Mouse (Mus musculus) spleen, postnatal 10 days (tissue): ENCODE results near the gene Itprip.
"Not testable (repeated sequence)": the region's sequence is repeated elsewhere in the genome, so short reads cannot be mapped to it uniquely, and the experiment has no call there.

ENCODE experiments used
- DNase-seq, 2 experiments: peaks; one replicate each; pipeline ENCODE4 v3.0.0; 2021 to 2022; ENCODE audit warnings: low spot score in 2 of 2

Itprip gene

DNA sequence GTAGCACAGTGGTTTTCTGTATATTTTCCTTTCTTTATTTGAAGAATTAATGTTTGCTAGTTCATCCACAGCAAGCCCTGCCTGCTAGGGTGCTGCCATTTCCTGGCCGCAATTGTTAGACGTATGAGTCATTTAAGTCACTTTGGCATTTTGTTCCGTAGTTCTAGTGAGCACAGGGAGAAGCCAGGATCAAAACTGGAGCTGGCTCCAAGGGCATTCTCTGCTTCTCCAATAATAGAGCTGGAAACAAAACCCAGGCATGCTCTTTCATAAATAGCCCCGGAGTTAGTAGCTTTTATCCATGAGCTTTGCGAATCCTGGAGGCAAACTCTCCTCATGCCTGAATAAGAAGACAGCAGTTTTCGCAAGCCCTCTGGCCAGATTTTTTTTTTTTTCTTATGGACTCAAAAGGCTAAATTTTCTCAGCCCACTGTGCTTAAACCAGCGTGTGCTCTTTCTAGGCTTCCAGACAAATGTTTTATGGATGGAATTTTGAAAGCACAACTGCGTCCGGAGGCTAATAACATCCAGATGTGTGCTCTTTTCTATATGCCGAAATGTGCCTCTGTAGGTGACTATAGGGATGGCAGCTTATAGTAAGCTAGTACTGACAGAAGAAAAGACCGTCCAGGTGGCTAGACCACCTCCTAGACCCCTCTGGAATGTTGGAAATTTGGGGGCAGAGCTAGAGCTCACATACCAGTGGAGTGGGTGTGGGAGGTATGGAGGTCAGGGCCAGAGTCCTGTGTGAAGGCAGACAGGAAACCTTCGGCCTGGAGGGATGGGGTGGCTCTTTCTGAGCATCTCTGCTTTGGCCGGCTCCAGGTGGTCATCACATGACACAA lies 64.9 kb downstream of the Itprip start:
- no peak for DNase-seq

DNA sequence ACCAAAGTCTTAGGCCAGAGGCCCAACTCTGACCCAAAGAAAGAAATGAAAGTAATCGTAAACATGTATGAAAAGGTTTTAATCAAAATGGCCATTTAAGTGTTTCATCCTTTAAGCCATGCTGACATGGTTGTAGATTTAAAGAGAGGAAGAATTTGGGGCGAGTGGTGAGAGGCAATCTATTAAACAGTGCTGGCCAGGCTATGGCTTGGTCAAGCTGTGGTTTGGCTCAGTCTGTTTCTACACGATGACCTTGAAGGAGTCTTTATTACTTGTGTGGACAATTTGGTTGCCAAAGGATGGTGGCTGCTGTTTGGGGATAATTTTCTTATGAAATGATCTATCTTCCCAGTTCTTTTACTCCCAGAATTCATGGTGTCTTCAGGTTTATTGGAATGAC lies 66.0 kb downstream of the Itprip start:
- no peak for DNase-seq

DNA sequence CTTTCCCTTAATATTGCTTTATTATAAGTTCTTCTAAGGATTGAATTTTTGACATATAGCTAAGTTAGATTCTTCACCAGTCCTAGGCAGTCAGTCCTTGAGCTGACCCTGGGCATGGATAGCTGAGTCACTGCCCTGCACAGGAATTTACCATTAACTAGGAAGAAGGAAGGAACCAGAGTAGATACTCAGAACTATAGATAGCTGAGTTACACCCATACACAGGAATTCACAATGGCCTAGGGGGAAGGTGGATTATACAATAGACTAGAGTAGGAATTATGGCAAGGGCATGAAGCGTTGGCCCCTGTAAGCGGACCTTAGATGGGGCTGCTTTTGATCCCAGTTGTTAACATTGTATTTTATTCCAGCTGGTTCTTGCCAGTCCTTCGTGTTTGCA lies 67.0 kb downstream of the Itprip start:
- not testable (repeated sequence) for DNase-seq

DNA sequence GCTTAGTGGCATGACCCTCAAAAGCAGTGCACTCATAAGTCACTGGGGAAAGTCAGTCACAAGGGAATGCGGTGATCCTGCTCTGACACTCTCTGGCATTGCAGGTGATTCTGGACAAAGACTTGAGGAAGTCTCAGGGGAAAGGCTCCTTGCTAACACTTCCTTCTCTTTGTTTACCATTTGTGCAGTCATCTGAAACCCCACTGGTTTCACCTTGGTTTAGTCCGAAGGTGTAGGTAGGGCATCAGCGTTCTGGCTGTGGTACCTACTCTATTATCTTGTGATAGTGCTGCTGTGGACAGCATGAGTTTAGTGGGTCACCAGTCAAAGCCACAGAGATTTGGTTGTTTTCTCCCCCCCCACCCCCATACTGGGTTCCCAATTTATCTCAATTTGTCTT lies 69.4 kb downstream of the Itprip start:
- no peak for DNase-seq
